Mouse (Mus musculus): ENCODE results near the gene Eif3i.

Gene Eif3i

DNA sequence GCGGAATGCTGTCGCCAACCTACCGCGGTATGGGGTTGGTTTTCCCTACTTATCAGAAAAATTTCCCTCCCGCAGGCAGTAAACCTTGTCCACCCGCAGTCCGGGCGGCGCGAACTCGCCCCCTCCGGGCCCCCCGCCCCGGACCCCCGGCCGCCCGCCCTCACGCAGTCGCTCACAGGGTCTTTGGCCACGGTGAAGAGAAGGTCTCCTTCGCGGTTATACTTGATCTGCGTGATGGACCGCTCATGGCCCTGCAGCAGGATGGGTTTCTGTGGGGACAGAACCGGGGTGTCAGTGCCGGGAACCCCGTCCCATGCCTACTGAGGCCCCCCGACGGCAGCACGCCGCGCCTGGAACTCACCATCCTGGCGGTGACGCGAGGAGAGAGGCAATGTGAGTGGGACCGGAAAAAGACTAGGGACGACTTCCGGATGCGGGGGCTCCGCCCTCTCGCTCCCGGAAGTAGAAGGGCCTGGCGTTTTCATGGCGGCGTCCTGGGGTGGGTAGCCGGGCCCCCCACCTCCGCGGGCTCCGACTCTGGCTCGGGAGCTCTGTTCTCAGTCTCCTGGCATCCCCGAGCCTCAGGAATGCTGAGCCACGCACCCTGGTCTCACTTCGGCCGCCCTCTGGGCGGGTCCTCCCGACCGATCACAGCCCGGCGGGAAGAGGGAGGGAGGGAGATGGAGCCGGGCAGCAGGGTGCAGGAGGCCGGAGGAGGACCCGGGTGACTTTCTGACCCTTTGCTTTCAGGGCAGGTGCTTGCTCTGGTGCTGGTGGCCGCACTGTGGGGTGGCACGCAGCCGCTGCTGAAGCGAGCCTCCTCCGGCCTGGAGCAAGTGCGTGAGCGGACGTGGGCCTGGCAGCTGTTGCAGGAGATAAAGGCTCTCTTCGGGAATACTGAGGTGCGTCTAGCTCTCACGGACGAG is at the start of gene Eif3i, which contains the start of gene Tmem234:
TSS of gene Eif3i (minus strand) at position 416 of the 926 bp plus-strand sequence.
TSS of gene Tmem234 (plus strand) at position 436 of the 926 bp plus-strand sequence.
- DNase-seq (ENCODE audit: low read depth, low spot score) = peak; percentile 89

DNA sequence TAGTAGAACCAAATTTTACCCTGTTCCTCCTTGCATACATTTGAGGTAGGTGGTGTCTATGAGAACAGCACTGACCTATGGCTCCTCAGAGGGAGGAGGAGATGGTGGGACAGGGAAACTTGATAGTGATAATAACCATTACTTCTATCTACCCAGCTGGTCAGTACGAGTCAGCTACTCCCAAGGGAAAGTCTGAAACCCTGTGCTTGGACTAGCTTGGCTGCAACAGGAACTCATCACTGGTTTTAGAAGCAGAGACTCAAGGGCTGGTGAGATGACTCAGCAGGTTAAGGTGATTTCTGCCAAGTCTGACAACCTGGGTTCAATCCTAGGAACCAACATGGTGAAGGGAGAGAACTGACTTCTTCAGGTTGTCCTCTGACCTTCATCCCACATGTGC is 48.2 kb upstream of the Eif3i start:
- DNase-seq (ENCODE audit: low read depth, low spot score) = no peak

DNA sequence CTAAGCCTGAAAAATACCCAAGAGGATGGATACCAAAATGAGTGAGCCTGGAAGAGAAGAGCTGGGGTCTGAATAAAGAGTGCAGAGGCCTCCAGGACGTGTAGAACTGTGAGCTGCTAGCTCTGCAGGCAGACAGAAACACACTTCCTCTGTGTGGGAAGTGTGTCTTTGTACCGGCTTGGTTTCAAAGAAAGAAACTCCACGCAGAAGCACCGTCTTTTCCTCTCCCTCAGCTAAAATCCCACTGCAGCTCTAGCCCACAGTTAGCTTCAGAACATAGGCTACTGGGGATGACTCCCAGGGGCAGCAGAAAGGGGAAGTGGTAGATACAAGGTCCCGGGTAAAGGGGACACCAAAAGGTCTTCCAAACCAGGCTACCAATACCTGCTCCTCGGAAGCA is 44.8 kb upstream of the Eif3i start:
- DNase-seq (ENCODE audit: low read depth, low spot score) = no peak

DNA sequence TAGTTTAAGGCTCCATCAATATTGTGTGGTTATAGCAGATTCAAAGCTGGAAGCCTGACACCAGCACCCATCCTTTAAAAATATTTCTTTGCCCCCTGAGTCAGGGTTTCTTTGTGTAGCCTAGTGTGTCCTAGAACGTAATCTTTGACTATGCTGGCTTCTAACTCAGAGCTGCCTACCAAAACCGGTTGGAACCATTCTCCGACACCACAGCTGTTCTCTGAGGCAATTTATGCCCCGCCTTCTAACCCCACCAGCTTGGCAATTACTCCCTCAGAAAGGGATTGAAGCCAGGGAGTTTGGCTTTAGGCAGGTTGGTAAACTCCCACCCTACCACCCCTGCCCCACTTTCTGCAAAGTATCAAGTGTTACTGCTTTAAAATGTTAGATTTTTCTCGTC is 41.3 kb upstream of the Eif3i start:
- peak; percentile 50 for DNase-seq (ENCODE audit: low read depth, low spot score)

DNA sequence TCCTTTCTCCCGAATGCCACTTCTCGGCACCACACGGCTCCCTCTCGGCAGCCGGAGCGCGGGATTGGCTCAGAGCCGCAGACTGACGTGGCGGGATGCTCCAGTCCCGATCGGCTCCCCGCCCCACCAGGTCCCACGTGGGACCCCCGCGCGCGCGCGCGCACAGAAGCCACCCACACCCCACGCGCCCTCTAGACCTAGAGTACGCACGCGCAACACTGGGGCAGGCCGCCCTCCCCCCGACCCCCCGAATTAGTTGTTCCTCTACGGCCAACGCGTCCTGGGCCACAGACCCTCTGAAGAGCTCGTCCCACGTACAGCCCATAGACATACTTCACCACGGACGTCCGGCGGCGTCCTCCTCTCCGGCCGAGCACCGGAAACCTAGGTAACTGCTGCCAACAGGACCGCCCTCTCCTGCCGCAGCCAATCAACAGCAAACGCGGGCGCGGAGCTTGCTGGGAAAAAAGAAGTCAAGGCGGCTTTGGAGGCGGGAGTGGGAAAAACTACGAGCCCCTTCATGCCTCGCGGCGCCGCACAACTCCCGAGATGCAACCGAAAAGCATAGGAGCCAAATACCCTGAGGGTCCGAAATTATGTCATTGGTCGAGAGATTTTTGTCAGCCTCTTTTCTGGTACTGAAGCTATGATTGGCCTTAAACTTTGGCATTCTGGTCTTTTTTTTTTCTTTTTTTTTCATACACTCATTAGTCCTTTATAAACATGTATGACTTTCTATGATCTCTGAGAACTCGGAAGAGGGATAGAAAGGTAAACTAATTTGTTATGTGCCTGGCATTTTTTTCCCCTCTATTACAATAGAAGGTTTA is 40.4 kb upstream of the Eif3i start, which contains the start of gene Txlna:
TSS of gene Txlna (minus strand) at position 428 of the 830 bp plus-strand sequence.
- peak; percentile 99 for DNase-seq (ENCODE audit: low read depth, low spot score)

DNA sequence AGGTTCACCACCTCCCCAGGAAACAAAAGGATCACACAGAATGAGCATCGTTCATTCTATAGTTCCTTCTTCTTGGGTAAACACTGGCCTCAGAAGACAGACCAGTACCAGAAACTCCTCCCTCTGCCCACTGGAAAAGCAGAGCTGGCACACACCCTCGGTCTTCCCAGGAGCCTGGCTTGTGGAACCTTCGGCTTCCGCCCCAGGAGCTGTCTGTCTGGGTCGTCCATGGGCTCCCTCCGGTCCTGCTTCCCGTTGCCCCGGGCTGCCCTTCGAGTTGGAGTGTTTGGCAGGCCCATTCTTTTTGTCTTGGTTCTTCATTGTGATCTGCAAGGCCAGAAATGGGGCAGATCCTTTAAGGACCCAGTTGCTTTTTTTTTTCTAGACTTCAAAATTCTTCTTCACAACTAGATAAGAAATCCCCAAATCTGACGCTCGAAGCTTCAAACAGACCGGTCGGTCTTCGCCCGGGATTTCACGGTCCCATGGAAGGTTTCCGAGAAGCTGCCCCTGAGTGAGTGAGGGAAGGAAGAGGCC is 39.7 kb upstream of the Eif3i start:
- DNase-seq (ENCODE audit: low read depth, low spot score) = peak; percentile 25

DNA sequence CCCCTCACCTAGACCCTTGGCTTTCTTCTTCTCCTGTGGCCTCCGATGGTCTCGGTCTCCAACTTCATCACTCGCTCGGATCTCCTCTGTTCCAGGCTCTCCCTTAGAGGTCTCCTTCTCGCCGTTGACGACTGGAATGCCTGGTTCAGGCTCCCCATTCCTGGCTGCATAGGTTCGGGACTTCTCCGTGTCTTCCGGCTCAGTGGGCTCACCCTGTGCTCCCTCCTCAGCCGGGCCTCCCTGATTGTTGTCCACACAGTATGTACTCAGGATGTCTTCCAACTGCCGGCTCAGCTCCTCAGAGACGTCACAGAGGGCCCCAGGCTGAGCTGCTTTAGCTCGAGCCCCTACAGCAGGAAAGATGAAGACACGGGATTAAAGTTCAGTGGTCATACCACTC is 38.8 kb upstream of the Eif3i start:
- no peak for DNase-seq (ENCODE audit: low read depth, low spot score)

DNA sequence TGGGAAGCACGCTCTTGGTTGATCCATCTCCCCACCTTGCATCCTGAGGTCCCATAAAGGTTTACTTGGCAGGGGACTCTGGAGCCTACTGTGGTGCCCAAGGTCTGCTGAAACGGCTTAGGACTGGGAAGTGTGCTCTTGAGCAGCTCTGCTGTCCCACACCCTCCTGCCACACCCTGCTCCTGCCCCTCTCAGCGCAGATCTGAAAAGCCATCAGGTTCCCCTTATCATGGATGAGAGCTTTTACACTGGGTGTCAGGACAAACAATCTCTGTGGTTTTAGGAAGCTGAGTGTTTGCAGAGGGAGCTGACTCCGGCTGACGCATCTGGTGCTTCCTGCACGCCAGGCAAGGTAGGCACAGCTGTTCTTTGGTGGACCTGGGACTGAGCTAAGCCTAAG is 33.4 kb upstream of the Eif3i start:
- no peak for DNase-seq (ENCODE audit: low read depth, low spot score)

DNA sequence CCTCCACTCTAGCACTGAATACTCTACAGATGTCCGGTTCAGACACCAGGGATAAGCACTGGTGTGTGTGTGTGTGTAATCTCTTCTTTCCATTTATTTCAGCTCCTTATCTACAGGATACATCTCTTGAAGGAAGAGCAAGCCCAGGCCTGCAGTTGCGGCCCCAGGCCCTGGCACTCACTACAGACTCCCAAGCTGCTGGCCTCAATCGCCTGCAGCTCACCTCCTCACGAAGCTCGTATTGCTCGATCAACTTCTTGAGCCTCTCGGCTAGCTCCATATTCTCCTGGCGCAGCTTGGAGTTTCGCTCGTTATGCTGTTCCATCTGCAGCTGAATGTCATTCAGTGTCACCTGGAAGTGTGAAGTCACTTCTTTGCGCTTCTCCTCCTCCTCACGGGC is 31.4 kb upstream of the Eif3i start:
- no peak for DNase-seq (ENCODE audit: low read depth, low spot score)

DNA sequence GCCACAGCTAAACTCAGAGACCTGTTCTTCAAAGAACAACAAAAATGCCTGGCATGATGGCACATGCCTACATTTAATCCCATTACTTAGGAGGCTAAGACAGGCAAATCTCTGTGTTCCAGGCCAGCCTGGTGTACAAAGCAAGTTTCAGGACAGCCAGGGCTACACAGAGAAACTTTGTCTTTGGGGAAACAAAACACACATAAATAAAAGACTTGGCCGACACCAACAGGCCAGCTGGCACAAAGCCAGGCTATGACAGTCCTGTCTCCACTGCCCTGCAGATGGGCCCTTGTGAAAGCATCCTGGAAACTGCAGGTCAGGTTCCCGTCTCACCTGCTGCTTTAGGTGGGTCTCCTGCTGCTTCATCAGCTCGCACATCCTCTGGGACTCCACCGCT is 30.5 kb upstream of the Eif3i start:
- no peak for DNase-seq (ENCODE audit: low read depth, low spot score)

DNA sequence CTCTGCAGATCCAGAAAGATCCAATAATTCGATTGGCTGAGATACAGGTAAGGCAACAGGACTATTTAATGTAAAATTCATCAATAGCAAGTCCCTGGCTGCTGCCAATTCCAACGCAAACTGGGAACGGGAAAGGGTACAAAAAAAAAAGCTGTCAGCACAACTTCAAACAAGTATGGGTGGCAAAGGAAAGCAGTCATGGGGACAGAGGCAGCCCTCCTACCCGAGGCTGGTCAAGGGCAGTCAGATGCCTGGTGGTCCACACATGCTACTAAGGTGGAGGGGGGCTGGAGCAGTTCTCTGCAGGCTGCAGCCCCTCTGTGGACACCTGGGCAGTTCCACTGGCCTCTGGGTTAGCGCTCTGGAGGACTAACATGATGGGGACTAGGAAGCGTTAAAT is 25.6 kb upstream of the Eif3i start:
- DNase-seq (ENCODE audit: low read depth, low spot score) = no peak

DNA sequence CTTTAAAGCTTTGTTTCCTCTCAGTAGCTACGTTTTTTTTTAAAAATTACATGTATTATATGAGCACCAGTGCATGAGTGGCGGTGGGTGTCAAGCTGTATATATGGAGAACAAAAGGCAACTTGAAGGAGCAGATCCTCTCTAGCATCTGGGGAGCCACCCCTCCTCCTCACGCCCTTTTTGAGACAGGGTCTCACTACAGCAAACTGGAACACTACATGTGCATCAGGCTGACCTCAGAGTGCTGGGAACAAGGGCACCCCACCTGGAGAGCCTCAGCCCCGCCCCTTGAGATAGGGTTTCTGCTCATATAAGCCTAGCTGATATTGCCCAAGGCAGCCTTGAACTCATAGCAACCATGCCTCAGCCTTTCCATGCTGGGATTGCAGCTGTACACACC is 25.0 kb upstream of the Eif3i start:
- DNase-seq (ENCODE audit: low read depth, low spot score) = no peak

DNA sequence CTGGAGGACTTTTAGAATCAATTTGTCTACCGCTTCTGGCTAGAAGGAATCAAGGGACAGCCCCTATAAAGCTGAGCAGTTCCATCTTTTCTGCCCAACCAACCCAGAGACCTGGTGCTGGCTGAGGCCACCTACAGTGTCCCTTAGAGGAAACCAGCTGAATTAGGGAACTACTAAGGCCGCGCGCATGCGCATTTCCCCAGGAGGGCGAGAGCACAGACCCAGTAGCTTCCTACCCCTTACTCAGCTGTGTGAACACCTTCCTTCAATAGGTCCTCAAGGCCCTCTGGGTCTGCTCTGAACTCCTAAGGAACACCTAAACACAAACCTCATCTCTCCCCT is 24.6 kb upstream of the Eif3i start:
- no peak for DNase-seq (ENCODE audit: low read depth, low spot score)

DNA sequence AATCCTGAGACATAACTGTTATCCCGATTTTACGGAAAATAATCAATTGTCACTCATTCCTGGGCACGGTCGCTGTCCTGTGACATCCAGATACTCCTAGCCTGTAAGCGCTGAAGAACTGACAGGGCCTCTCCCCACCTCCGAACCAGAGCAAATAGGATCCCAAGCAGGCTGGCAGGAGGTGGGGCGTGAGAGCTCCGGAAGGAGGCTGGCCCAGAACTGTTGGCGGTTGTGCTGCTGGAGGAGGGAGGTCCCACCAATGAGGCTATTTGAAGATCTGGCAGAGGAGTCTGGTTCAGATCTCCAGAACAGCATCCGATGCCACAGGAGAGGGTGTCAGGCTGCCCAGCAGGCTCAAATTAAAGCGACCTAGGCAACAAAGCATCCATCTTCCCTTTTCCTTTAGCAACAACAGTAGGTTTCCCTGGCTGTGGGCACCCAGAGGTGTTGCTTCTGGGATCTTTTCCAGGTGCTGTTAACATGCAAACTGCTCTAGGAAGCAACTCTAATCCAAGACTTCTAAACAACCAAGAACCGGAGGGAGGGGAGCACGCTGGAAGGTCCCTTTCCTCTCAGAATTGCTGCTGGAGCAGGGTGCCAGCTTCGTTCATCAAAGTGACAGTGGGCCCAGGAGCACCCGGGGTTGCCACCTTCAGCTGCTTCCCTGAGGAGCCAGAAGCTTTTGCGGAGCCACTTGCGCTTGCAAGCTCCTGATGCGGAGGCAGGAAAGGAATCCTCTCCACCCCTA is 24.0 kb upstream of the Eif3i start:
- peak; percentile 90 for DNase-seq (ENCODE audit: low read depth, low spot score)

DNA sequence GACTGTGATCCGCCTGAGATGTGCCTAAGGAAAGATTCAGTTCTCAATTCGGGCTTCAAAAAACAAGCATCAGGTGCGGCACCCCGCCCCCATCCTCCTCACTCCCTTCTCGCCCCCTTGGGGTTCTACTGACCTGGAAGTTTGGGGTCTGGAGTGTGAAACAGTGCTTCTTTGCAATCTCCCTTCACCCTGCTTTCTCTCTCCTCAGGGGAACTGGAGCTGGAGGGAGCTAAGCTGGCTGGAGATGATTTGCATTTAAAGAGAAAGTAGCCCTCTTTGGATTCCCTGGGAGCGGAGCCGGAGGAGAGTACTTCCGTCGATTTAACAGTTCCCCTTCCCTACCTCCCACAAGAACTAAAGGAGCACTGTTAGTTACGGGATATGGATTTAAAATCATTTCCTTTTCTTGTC is 23.2 kb upstream of the Eif3i start, which contains the start of gene Ccdc28b:
TSS of gene Ccdc28b (minus strand) at position 267 of the 411 bp plus-strand sequence.
- peak; percentile 41 for DNase-seq (ENCODE audit: low read depth, low spot score)

DNA sequence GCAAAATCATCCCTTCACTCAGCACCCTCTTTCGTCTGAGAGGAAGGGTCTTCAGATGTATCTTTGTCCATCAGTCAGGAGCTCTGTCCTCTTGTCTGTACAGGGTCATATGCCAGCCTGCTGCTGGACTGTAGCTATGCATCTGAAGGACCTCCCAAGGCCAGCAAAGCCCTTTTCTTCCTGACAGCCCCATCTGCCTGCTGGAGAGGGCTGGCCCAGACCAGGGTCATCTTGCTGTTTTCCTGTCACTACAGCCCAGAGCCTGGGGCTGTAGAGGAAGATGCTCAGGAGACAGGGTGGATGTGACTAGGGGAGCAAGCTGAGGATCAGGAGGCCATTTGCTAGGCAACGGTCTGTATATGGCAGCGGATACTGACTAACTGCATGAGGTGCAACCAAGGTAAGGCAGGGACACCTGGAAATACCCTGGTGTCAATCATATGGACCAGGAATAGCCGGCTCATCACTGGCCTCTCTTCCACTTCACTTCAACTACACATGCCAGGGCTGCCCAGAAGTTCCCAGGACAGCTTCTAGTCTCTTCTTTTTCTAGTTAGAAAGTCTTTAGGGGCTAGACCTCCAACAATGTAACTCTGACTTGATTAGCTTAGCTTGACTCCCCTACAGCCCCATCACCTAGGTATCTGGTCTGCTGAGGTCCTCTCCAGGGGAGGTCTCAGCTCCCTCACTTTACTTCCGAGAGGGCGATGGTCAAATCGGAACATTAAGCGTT is 22.5 kb upstream of the Eif3i start:
- no peak for DNase-seq (ENCODE audit: low read depth, low spot score)

DNA sequence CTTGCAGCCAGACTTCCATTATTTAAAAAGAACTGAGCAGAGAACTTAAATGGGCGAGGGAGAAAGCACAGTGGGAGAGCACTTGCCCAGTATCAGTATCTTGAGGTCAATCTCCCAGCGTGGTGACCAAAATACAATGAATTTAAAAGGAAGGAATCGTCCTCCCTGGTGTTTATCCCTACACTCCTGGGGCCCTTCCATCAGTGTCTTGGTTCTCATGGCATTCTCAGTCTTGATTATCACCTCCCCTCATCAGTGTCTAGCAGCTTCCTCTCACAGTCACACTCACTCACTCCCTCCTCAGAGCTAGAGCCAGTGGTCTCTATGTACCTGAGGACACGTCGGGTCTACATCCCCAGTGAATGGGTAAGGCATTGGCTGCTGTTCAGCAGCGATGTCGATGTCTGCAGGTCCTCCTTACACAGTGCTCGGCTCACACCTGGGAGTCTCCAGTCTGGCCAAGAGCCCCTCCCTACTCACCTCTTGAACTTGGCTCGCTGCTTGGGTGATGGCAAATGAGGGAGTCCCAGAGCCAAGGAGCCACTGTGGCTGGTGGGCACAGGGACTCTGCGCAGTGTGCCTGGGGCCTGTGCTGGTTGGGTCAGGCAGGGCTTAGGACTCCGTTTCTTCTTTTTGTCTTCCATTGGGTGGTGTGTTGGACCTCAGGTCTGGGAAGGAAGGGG is 21.8 kb upstream of the Eif3i start:
- no peak for DNase-seq (ENCODE audit: low read depth, low spot score)

DNA sequence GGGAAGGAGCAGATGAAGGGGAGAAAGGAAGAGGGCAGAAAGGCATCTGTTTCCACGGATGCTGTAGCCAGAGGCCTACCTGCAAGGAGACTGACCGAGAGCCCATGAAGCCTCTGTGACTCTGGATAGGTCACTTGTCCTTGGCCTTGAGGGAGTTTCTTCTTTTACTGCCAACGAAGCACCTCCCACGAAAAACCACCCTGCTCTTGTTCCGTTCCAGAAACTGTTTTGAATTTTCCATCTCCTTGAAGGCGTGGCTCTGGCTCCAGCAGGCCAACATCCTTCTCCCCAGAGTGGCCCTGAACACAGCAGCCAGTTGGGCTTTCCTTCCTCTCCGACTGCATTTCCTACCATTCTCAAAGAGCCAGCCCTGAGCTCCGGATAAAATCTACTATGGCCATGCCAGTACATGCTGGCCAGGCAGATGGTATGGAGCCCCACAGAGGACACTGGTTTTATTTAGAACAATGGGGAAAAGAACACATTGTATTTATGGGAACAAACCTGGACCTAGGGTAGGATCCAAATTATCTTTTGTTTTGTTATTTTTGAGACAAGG is 20.9 kb upstream of the Eif3i start:
- DNase-seq (ENCODE audit: low read depth, low spot score) = no peak

DNA sequence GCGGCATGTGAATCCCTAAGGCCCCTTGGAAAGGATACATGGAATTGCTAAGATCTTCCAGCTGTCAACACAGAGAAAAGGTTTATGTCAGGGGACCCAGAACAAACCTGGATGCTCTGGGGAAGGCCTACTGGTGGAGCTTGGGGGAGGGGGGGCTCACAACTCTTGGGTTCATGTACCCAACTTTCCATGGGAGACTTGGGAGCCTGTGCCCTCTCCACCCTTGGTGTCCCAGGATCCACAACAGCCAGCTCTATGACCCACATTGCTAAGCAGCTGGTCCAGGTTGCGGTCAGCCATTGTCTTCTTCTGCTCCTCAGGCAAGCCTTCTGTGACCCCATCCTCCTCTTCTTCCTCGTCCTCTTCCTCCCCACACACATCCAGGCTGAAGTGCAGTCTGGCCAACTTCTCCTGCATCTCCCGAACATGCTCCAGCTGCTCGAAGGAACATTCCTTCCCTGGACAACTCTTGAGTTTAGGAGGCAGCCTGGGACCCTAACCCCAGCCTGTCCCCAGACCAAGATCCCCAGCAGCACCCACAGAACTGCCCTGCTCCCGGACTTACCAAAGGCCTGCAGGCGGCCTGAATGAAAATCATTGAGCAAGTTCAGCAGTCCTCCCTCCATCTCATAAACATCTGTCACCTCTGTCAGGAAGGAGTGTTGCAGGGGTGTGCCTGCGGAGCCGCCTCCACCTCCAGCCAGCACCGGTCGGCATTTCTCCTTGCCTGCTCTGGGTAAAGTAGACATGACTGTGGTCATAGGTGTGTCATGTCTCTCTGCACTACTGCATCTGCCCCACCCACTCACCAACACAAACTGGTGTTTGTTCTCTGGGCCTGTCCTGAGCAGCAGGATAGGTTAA is 20.2 kb upstream of the Eif3i start:
- no peak for DNase-seq (ENCODE audit: low read depth, low spot score)
